Mouse (Mus musculus): Measurements from ENCODE around the gene Gpt2. TPM values are rescaled to one million over a fixed set of nuclear protein-coding genes. Genes with fewer than 3 reads are reported as not detected.

Gpt2 gene
- polyA plus RNA-seq, 1 experiment = 52.6 TPM

DNA sequence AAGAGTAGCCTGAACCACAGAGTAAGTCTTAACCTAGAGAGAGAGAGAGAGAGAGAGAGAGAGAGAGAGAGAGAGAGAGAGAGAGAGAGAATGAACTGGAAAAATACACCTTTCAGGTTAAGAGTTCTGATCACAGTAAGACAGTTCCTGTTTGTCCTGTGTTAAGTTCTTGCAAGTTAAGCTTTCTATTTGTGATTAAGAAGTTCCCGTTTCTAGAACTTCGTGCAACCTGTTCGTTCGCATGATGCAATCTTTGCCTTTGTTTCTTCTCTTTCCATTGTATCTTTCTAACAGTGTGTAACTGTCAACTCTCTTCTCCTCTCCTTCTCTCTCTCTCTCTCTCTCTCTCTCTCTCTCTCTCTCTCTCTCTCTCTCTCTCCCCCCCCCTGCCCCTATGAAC is 78.1 kb downstream of the Gpt2 start:
- DNase-seq (ENCODE audit: extremely low spot score in 1 of 2, low spot score in 1 of 2) = no peak

DNA sequence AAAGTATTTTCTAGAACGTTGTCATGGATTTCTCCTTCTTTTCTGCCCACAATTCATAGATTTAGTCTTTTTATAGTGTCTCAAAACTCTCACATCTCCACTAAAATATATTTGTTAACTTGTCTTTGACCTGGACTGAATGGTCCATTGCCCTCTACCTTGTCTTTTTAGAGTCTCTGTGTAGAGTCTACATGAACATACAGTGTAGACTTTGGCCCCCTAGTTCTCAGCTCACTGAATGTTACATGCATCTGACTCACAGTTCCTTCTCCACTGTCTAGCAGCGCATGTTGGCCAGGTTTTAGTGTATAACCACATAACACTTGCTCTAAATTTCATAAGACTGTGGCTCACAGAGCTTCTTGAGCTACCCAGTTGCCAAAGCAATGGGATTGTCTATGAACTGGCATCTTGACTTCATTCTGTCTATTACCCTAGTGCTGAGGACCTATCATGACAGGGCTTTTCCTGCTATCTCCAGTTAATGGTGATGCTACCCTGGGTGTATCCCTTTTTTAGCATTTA is 81.7 kb downstream of the Gpt2 start:
- DNase-seq (ENCODE audit: extremely low spot score in 1 of 2, low spot score in 1 of 2) = no peak

Other genes starting within 250 kb of the Gpt2 start
- 38.0 and 43.2 TPM in 2 replicates for gene Orc6, start 192.9 kb upstream of the Gpt2 start, polyA plus RNA-seq (2012; rRNA removed)
- gene Vps35, start 192.8 kb upstream of the Gpt2 start, polyA plus RNA-seq (2012; rRNA removed) = 75.1 and 87.8 TPM in 2 replicates
- gene Mylk3, start 106.2 kb upstream of the Gpt2 start, polyA plus RNA-seq (2012; rRNA removed) = 1.1 and 2.8 TPM in 2 replicates
- gene 4921524J17Rik, start 59.7 kb upstream of the Gpt2 start, polyA plus RNA-seq (2012; rRNA removed) = 14.5 and 15.2 TPM in 2 replicates
- gene Dnaja2, start 62.8 kb downstream of the Gpt2 start, polyA plus RNA-seq (2012; rRNA removed) = 110 and 128 TPM in 2 replicates
- 29.8 and 31.2 TPM in 2 replicates for gene Neto2, start 208.3 kb downstream of the Gpt2 start, polyA plus RNA-seq (2012; rRNA removed)